Mouse (Mus musculus): ENCODE data around the gene Otulinl. TPM values are rescaled to one million over a fixed set of nuclear protein-coding genes. Genes with fewer than 3 reads are reported as not detected.

The Otulinl gene
- polyA plus RNA-seq (2012; rRNA removed), result 3.0 and 3.7 TPM in 2 replicates

DNA sequence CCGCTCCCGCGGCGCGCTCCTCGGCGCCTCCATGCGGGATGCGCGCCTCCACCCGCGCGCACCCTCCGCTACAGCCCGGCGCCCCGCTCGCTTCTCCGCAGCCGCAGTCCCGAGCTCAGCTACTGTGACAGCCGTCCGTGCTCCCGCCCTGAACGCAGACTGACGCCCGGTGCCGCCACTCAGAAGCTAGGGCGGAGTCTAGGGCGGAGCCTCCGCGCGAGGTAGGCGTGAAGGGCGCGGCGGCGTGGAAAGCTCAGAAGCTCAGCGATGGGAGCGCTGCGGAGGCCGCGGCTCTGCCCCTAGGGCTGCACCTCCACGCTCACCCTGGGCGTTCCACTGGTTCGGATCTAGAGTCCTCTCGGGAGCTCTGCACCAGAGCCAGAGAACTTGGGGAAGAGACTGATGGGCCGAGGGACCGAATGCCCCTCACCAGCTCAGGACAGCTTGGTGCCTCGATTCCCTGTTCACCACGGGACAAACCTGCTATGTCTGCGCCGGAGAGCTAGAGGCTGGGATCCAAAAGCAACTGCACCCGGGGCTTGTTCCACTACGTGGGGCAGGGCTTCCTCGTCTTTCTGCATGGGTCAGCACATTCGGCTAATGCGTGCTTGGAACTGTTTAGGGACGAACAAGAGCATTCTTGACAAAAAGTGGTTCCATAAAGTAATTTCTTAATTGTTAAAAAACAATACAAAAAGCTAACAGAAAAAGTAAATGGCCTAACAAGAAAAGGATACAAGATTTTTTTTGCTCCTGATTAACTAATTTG is at the start of gene Otulinl:
Gene Otulinl (minus strand): TSS at position 161 of the 769 bp plus-strand sequence.

DNA sequence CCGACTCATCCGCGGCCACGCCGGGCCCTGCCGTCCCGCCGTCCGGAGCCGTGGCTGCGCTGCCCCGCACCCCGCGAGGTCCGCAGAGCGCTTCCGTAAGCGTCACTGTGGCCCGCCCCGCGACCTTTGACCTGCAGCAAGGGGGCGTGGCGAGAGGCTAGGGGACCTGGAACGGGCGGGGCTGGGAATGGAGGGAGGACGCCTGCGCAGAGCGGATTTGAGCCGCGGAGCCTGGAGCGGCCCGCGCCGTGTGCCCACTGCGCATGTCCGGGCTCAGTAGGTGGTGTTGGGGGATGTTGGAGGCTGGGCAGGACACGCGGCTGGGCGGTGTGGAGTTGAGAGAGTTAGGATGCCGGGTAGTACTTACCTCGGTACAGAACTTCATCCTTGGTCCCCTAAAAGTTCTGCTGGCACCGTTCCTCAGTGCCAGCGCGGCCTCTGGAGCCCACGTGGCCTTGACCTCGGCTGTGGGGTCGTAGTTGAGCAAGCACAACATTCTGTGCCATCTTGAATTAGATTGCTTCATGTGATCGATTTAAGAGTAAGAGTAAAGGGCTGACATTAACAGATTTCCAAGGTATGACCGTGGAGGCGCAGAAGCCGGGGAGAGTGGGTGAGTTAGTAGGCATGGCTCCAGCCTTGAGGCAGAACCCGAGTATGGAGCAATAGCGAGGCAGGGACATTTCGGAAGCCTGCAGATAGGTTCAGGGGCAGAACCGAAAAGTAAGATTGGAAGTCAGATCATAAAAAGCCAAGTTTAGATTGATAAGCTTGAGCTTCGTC is 50.6 kb downstream of the Otulinl start, which contains the start of gene Otulin:
Gene Otulin (minus strand): TSS at position 93 of the 783 bp plus-strand sequence.

Other genes starting within 250 kb of the Otulinl start
- gene Ank, start 214.9 kb downstream of the Otulinl start, polyA plus RNA-seq (2012; rRNA removed), result 52.3 and 62.6 TPM in 2 replicates
- 41.9 and 45.9 TPM in 2 replicates for gene Otulin, start 50.9 kb downstream of the Otulinl start, polyA plus RNA-seq (2012; rRNA removed)